Mouse (Mus musculus): ENCODE results near the gene Styxl1.

DNA sequence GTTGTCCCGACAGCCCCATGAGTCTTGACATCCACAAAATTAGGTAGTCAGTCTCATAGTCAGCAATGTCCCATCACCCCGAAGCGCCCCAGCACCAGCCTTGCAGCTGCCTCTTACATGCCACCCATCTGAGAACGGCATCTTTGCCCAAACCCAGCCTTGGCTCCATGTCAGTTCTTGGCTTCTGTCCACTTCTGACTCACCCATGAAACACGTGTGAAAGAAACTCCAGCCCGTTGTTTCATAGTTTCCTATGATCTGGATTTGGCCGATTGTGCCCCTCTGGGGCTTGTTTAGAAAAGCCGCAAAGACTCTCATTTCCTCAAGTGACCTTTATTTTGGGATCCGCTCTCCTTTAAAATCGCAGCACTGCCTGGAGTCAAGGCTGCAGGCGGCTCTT is 56.1 kb downstream of the Styxl1 start:
- TF ChIP-seq CTCF (IDR thresholded peaks at IDR 0.05; ENCODE audit: low read depth, low read length) (no peak), GATA1 (IDR thresholded peaks at IDR 0.05; ENCODE audit: borderline replicate concordance, low read length) (no peak)
